Mouse (Mus musculus) heart, postnatal 0 days (tissue): ENCODE data around the gene Defb43. TPM values are rescaled to one million over a fixed set of nuclear protein-coding genes. Genes with fewer than 3 reads are reported as not detected.

ENCODE experiments used
- ATAC-seq: fragments of 200-750 bp; cut with Nextera tagmentation; 2 replicates; pipeline ENCODE4 v1.8.0; 2017; ENCODE audit warnings: low read depth, moderate number of reproducible peaks, moderate library complexity; ENCODE audit not compliant: insufficient read depth
- DNase-seq: peaks from one replicate; pipeline ENCODE4 v3.0.0-alpha.2; 2016; ENCODE audit warnings: low spot score
- H3K27ac ChIP-seq: fragments of 300-500 bp; sonication (generic); 2 replicates; pipeline ENCODE4 v1.5.1; 2014; ENCODE audit warnings: low read depth, mild to moderate bottlenecking
- H3K27me3 ChIP-seq: fragments of 300-500 bp; sonication (generic); 2 replicates; pipeline ENCODE4 v1.6.1; 2014; ENCODE audit warnings: low read length, mixed read lengths; ENCODE audit not compliant: control insufficient read depth, insufficient read depth
- H3K36me3 ChIP-seq: fragments of 300-500 bp; sonication (generic); replicated peaks from 2 replicates; pipeline ENCODE4 v1.6.1; 2014; ENCODE audit warnings: low read length, mixed read lengths; ENCODE audit not compliant: control insufficient read depth, insufficient read depth
- H3K4me1 ChIP-seq: fragments of 300-500 bp; sonication (generic); 2 replicates; pipeline ENCODE4 v1.6.1; 2014; ENCODE audit warnings: antibody characterized with exemption; ENCODE audit not compliant: control insufficient read depth, insufficient read depth
- H3K4me2 ChIP-seq: fragments of 300-500 bp; sonication (generic); 2 replicates; pipeline ENCODE4 v1.6.1; 2014; ENCODE audit warnings: low read depth, mild to moderate bottlenecking, low read length, moderate library complexity
- H3K4me3 ChIP-seq: fragments of 300-500 bp; sonication (generic); 2 replicates; pipeline ENCODE4 v1.5.1; 2014; ENCODE audit warnings: low read depth, low read length
- H3K9ac ChIP-seq: fragments of 300-500 bp; sonication (generic); replicated peaks from 2 replicates; pipeline ENCODE4 v1.6.1; 2014; ENCODE audit warnings: low read depth, low read length, mixed read lengths
- H3K9me3 ChIP-seq: fragments of 300-500 bp; sonication (generic); replicated peaks from 2 replicates; pipeline ENCODE4 v1.6.1; 2016; ENCODE audit warnings: low read length; ENCODE audit not compliant: control insufficient read depth
- CTCF ChIP-seq: IDR thresholded peaks from 2 replicates; pipeline ENCODE4 v1.5.1; 2016; ENCODE audit warnings: antibody characterized with exemption, control low read depth, low read depth
- EP300 ChIP-seq: IDR thresholded peaks from 2 replicates; pipeline ENCODE4 v1.6.1; 2016; ENCODE audit warnings: antibody characterized with exemption, low read depth
- WGBS: fragments of 180-500 bp; shearing (Covaris S2); extraction: QIAGEN DNeasy Blood & Tissue Kit; methylation state at CpG from one replicate; pipeline ENCODE4 v1.1.7; 2014; 5-methylcytosine and 5-hydroxymethylcytosine counted together
- polyA plus RNA-seq: library from polyadenylated mRNA; unstranded; fragments of >200 nt; fragmentation: Nextera tagmentation; extraction: Ambion mirVana; gene quantifications from 2 replicates; pipeline ENCODE4 v1.2.1, GENCODE M21; 2015
- total RNA-seq: library from RNA; depleted of rRNA; stranded (reverse); fragments of >200 nt; gene quantifications from 2 replicates; pipeline ENCODE4 v1.2.3, GENCODE M21; 2014; ENCODE audit warnings: low replicate concordance; rRNA removed

Defb43 gene
- total and polyA plus RNA-seq, 2 experiments from 2014 or later, result not detected

- ATAC-seq (peak; percentile 97), DNase-seq (peak; percentile 97)
- Histone ChIP-seq H3K4me2 (no peak overlapping the region), H3K36me3 (no peaks in the 10 kb centered on the region), H3K27ac (peak overlapping the region; percentile 61), H3K4me1 (peaks cover 3% of the 10 kb centered on the region; the same call in 1 of the 2 replicates), H3K9ac (no peak overlapping the region), H3K27me3 (no peaks in the 10 kb centered on the region), H3K4me3 (no peak overlapping the region), H3K9me3 (no peaks in the 10 kb centered on the region)
- TF ChIP-seq CTCF, result peak; percentile 63
- TF ChIP-seq EP300, result peak; percentile 43; the same call in 1 of the 2 replicates
- WGBS, result 4% methylated on average over 6 of the region's 6 CpGs
Measured at GRCm38 (mm10) chr14:63054729-63055128, 43.2 kb downstream of the Defb43 start.

DNA sequence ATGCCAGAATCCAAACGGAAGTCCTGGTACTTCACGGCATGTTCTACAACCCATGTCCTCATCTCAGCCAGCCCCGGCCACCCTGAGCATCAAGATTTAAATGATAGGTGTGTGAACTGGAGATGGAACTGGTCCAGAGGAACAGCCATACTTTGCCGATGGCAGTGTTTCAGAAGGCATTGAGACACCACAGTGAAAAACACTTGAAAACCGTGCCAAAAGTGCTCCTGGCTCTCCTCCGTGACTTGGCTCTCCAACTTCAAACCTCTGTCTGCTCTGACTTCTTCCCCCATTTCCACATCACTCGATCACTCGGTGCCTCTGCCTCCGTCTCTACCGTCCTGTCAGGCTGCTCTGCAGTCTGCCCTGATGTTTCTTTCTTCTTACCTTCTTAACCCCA lies 48.8 kb downstream of the Defb43 start:
- Histone ChIP-seq H3K9ac (no peak overlapping the region), H3K36me3 (no peaks in the 10 kb centered on the region), H3K9me3 (no peaks in the 10 kb centered on the region), H3K4me1 (peaks cover 10% of the 10 kb centered on the region), H3K27ac (no peak overlapping the region), H3K4me3 (no peak overlapping the region), H3K4me2 (0 out of 2 replicates have a peak overlapping the region, but pooled peaks have one; percentile 25), H3K27me3 (no peaks in the 10 kb centered on the region)
- no peak for TF ChIP-seq CTCF
- no peak for TF ChIP-seq EP300
- WGBS, result 29% methylated on average over 10 of the region's 10 CpGs
- DNase-seq, result no peak
- ATAC-seq, result no peak

DNA sequence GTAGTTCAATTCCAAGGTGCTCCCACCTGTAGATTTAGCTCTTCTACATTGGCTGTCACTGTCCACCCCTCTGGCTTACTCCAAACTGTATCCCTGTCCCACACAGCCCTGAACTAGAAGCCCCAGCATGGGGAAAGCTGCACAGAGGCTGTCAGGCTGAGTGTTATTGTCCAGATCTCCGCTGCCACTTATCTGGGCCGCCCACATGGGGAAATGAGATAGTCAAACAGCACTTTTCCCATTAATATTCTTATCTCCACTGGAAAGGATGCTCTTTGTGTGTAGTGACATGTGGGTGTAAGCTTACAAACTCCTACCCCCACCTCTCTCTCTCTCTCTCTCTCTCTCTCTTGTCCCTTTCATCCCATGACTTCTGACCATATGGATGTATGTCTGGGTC lies 50.6 kb downstream of the Defb43 start:
- Histone ChIP-seq H3K27me3 (no peaks in the 10 kb centered on the region), H3K4me1 (peaks cover 12% of the 10 kb centered on the region), H3K4me3 (no peak overlapping the region), H3K9ac (no peak overlapping the region), H3K4me2 (no peak overlapping the region), H3K36me3 (no peaks in the 10 kb centered on the region), H3K27ac (no peak overlapping the region), H3K9me3 (no peaks in the 10 kb centered on the region)
- WGBS, result 14% methylated on average over 2 of the region's 2 CpGs
- ATAC-seq, result no peak
- DNase-seq, result peak; percentile 54
- TF ChIP-seq CTCF, result no peak
- no peak for TF ChIP-seq EP300

DNA sequence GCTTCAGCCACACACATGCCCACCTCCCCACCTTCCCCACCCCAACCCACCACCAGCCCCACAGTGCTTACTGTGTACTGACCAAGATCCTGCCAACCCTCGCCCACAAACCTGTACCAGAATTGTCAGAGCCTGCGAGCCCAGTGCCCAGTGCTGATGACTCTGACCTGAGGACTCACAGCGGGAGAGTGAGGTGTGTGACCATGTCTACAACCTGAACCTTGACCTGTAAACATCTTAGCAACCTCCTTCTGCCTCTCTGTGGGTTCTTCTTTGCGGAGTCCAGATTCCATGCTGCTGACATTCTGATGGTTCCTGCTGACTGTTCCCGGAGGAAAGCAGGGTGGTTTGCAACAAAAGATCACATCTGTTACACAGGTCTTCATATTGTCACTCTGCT lies 53.8 kb downstream of the Defb43 start:
- no peak overlapping the region for H3K27ac ChIP-seq

GRCm38 (mm10) chr14:63066630-63067310 lies 55.2 kb downstream of the Defb43 start:
- Histone ChIP-seq H3K4me2 (peak overlapping the region; percentile 37), H3K36me3 (no peaks in the 10 kb centered on the region), H3K4me3 (no peak overlapping the region), H3K9ac (no peak overlapping the region), H3K27ac (peak overlapping the region; percentile 96), H3K9me3 (no peaks in the 10 kb centered on the region), H3K4me1 (peaks cover 16% of the 10 kb centered on the region), H3K27me3 (no peaks in the 10 kb centered on the region)
- TF ChIP-seq EP300 (no peak), CTCF (peak; percentile 91)
- DNase-seq (peak; percentile 87), ATAC-seq (peak; percentile 73)
- WGBS, result 8% methylated on average over 16 of the region's 16 CpGs

More for the DNA sequence above, 53.8 kb downstream of the Defb43 start:
- ATAC-seq (no peak), DNase-seq (no peak)
- Histone ChIP-seq H3K4me1 (peaks cover 20% of the 10 kb centered on the region), H3K9me3 (no peaks in the 10 kb centered on the region), H3K27me3 (no peaks in the 10 kb centered on the region), H3K9ac (no peak overlapping the region), H3K36me3 (no peaks in the 10 kb centered on the region), H3K4me3 (no peak overlapping the region), H3K4me2 (no peak overlapping the region)
- no peak for TF ChIP-seq CTCF
- no peak for TF ChIP-seq EP300
- WGBS, result 85% methylated on average over 5 of the region's 5 CpGs

Other genes starting within 250 kb of the Defb43 start
- gene Wdfy2, start 174.1 kb upstream of the Defb43 start, total RNA-seq, result 10.5 and 11.8 TPM in 2 replicates
- gene Wdfy2, start 174.1 kb upstream of the Defb43 start, polyA plus RNA-seq, result 1.7 and 1.8 TPM in 2 replicates
- gene Defb48, start 27.3 kb upstream of the Defb43 start, total RNA-seq, result not detected in 2 replicates
- gene Defb48, start 27.3 kb upstream of the Defb43 start, polyA plus RNA-seq, result not detected in 2 replicates
- gene Defb47, start 13.7 kb upstream of the Defb43 start, total RNA-seq, result not detected in 2 replicates
- not detected in 2 replicates for gene Defb47, start 13.7 kb upstream of the Defb43 start, polyA plus RNA-seq
- gene Defb42, start 35.2 kb downstream of the Defb43 start, total RNA-seq, result not detected in 2 replicates
- gene Defb42, start 35.2 kb downstream of the Defb43 start, polyA plus RNA-seq, result 0.88 and 1.1 TPM in 2 replicates
- gene Defb30, start 38.2 kb downstream of the Defb43 start, total RNA-seq, result not detected in 2 replicates
- not detected in 2 replicates for gene Defb30, start 38.2 kb downstream of the Defb43 start, polyA plus RNA-seq